7 mouse cellular contexts compared by ENCODE assay signal in genomic region chr6:142567452-142567851, GRCm38 (mm10). TPM values are rescaled to one million over a fixed set of nuclear protein-coding genes. Genes with fewer than 3 reads are reported as not detected.
A peak's percentile ranks its signal among the peaks of the same experiment; 100 is the strongest.
DNase-seq lines count a peak whose midpoint lies in the region; ATAC-seq and TF ChIP-seq lines count a peak whose summit lies in the region.

No protein-coding gene starts in this region.

- WGBS in intestine, embryonic 15.5 days = 18% methylated on average over 5 of the region's 5 CpGs
- WGBS in lung, postnatal 0 days = 9% methylated on average over 5 of the region's 5 CpGs

- ATAC-seq in intestine, embryonic 15.5 days = peak; percentile 50
- ATAC-seq in lung, postnatal 0 days = peak; percentile 36
- no peak for ATAC-seq in monocyte, adult 5-6 weeks (replicated peaks; ENCODE audit: insufficient number of reproducible peaks, low FRiP score, low TSS enrichment, poor library complexity, severe bottlenecking)

- DNase-seq in 3T3-L1 (ENCODE audit: low read depth, low spot score) = peak; percentile 13
- peak; percentile 51 for DNase-seq in CD4-positive helper T cell, adult 2 months (ENCODE audit: low read depth, low spot score)
- peak; percentile 72 for DNase-seq in lung, postnatal 0 days (ENCODE audit: low spot score)
- no peak for DNase-seq in right cerebral cortex, postnatal 36 days (ENCODE audit: low spot score in 2 of 2)
- no peak for DNase-seq in layer of hippocampus, adult 11-12 months (ENCODE audit: low spot score)

- H3K27me3 ChIP-seq in intestine, embryonic 15.5 days (replicated peaks) = peaks cover 6% of the 10 kb centered on the region
- peaks cover 24% of the 10 kb centered on the region for H3K27me3 ChIP-seq in lung, postnatal 0 days (replicated peaks; ENCODE audit: insufficient read depth, low read length)

- no peaks in the 10 kb centered on the region; the same call in 1 of the 2 replicates for H3K4me1 ChIP-seq in intestine, embryonic 15.5 days (replicated peaks)
- peaks cover 3% of the 10 kb centered on the region; the same call in 1 of the 2 replicates for H3K4me1 ChIP-seq in lung, postnatal 0 days (ENCODE audit: insufficient read depth, low read depth, low read length)

- no peak overlapping the region for H3K4me3 ChIP-seq in intestine, embryonic 15.5 days (replicated peaks)
- H3K4me3 ChIP-seq in lung, postnatal 0 days (ENCODE audit: low read depth, low read length) = no peak overlapping the region

- no peak overlapping the region for H3K9ac ChIP-seq in intestine, embryonic 15.5 days
- no peak overlapping the region for H3K9ac ChIP-seq in lung, postnatal 0 days (replicated peaks; ENCODE audit: low read depth)

- no peak overlapping the region for H3K27ac ChIP-seq in intestine, embryonic 15.5 days
- H3K27ac ChIP-seq in lung, postnatal 0 days (ENCODE audit: low read length) = no peak overlapping the region

- TF ChIP-seq CTCF in lung, postnatal 0 days (IDR thresholded peaks at IDR 0.05) = no peak

- no peaks in the 10 kb centered on the region for H3K9me3 ChIP-seq in intestine, embryonic 15.5 days
- H3K9me3 ChIP-seq in lung, postnatal 0 days (ENCODE audit: low read length) = no peaks in the 10 kb centered on the region

- peak; percentile 60 for TF ChIP-seq EP300 in lung, postnatal 0 days (IDR thresholded peaks at IDR 0.05)

- H3K4me2 ChIP-seq in intestine, embryonic 15.5 days (replicated peaks) = peak overlapping the region; percentile 8; the same call in 1 of the 2 replicates
- no peak overlapping the region for H3K4me2 ChIP-seq in lung, postnatal 0 days (replicated peaks; ENCODE audit: low read depth, low read length)

- no peaks in the 10 kb centered on the region for H3K36me3 ChIP-seq in intestine, embryonic 15.5 days
- no peaks in the 10 kb centered on the region for H3K36me3 ChIP-seq in lung, postnatal 0 days (ENCODE audit: insufficient read depth, low read length)

RNA-seq across cellular contexts. Expression of gene Kcnj8, which starts 4.0 kb away (rescaled TPM):
- polyA plus RNA-seq in intestine, embryonic 15.5 days (2015; fragmentation: Nextera tagmentation; extraction: Ambion mirVana) = 37.2 and 40.6 TPM in 2 replicates
- 17.7 and 21.5 TPM in 2 replicates for polyA plus RNA-seq in lung, postnatal 0 days (2015; fragmentation: Nextera tagmentation; extraction: Ambion mirVana)
- 19.0 to 39.8 TPM (median 23.1 TPM) in 3 replicates for total RNA-seq in monocyte, adult 5-6 weeks (2017)

RNA-seq across cellular contexts. Expression of gene Ldhb, which starts 59.7 kb away (rescaled TPM):
- 93.1 and 100 TPM in 2 replicates for polyA plus RNA-seq in intestine, embryonic 15.5 days (2015; fragmentation: Nextera tagmentation; extraction: Ambion mirVana)
- polyA plus RNA-seq in lung, postnatal 0 days (2015; fragmentation: Nextera tagmentation; extraction: Ambion mirVana) = 182 and 184 TPM in 2 replicates
- total RNA-seq in monocyte, adult 5-6 weeks (2017) = 3.5 to 10.0 TPM (median 5.1 TPM) in 3 replicates

Comparison
In these comparisons a context has a peak if more than half of its experiments do, and no peak if none do; other contexts are left out.
1. DNase-seq: peak in 3T3-L1 (single experiment), CD4-positive helper T cell, adult 2 months (single experiment) and lung, postnatal 0 days (single experiment); none in right cerebral cortex, postnatal 36 days (0 of 2) and layer of hippocampus, adult 11-12 months (single experiment).